Mouse (Mus musculus) WW6 (cell line): ENCODE results near the gene Pgls.

ENCODE experiments used
- DNase-seq: peaks from one replicate; pipeline ENCODE4 v3.0.0-alpha.2; 2013; ENCODE audit warnings: low read depth, low spot score

Pgls gene

GRCm38 (mm10) chr8:71591471-71592373 lies at the start of gene Pgls:
Gene Pgls (plus strand): TSS chr8:71592176.
- peak; percentile 95 for DNase-seq

- peak; percentile 100 for DNase-seq
These were observed 49.2 kb upstream of the Pgls start, which contains the start of gene Mvb12a for GRCm38 (mm10) chr8:71542632-71543343. Gene Mvb12a (plus strand): TSS chr8:71542922.

GRCm38 (mm10) chr8:71543755-71544154 lies 48.2 kb upstream of the Pgls start:
- no peak for DNase-seq

GRCm38 (mm10) chr8:71545053-71545452 lies 46.9 kb upstream of the Pgls start:
- no peak for DNase-seq

GRCm38 (mm10) chr8:71547590-71547989 lies 44.4 kb upstream of the Pgls start:
- DNase-seq, result no peak

GRCm38 (mm10) chr8:71550754-71551153 lies 41.2 kb upstream of the Pgls start:
- DNase-seq, result no peak

- DNase-seq, result no peak
These were observed 39.2 kb upstream of the Pgls start for GRCm38 (mm10) chr8:71552770-71553169.

GRCm38 (mm10) chr8:71554001-71554400 lies 38.0 kb upstream of the Pgls start:
- DNase-seq, result no peak

GRCm38 (mm10) chr8:71554644-71555043 lies 37.3 kb upstream of the Pgls start:
- no peak for DNase-seq

- no peak for DNase-seq
These were observed 33.7 kb upstream of the Pgls start, which contains the start of gene Tmem221 for GRCm38 (mm10) chr8:71558071-71558957. Gene Tmem221 (minus strand): TSS chr8:71558871.

- peak; percentile 97 for DNase-seq
These were observed 32.9 kb upstream of the Pgls start for GRCm38 (mm10) chr8:71558958-71559690.

- no peak for DNase-seq
These were observed 31.9 kb upstream of the Pgls start for GRCm38 (mm10) chr8:71560071-71560470.

GRCm38 (mm10) chr8:71560765-71561164 lies 31.2 kb upstream of the Pgls start:
- DNase-seq, result no peak

- peak; percentile 84 for DNase-seq
These were observed 30.6 kb upstream of the Pgls start for GRCm38 (mm10) chr8:71561401-71561800.

- DNase-seq, result no peak
These were observed 29.2 kb upstream of the Pgls start for GRCm38 (mm10) chr8:71562751-71563150.

GRCm38 (mm10) chr8:71563992-71564391 lies 28.0 kb upstream of the Pgls start:
- DNase-seq, result no peak

GRCm38 (mm10) chr8:71566501-71566900 lies 25.5 kb upstream of the Pgls start, which contains the start of gene Nxnl1:
Gene Nxnl1 (minus strand): TSS chr8:71566601.
- no peak for DNase-seq

- no peak for DNase-seq
These were observed 24.4 kb upstream of the Pgls start for GRCm38 (mm10) chr8:71567587-71567986.

- no peak for DNase-seq
These were observed 23.5 kb upstream of the Pgls start, which contains the start of gene Slc27a1 for GRCm38 (mm10) chr8:71568387-71568937. Gene Slc27a1 (plus strand): TSS chr8:71568882.

- DNase-seq, result no peak
These were observed 23.0 kb upstream of the Pgls start for GRCm38 (mm10) chr8:71568941-71569340.
